Mouse (Mus musculus) erythroblast, embryonic 14.5 days (primary cell): ENCODE data around the gene Cenpp.

Experiments used
- GATA1 ChIP-seq: IDR thresholded peaks from 2 replicates; pipeline ENCODE4 v1.6.1; 2012; ENCODE audit warnings: low read length, inconsistent platforms, mixed read lengths
- TAL1 ChIP-seq: IDR thresholded peaks from 3 replicates; pipeline ENCODE4 v1.6.1; 2012; ENCODE audit warnings: low read length, inconsistent platforms, mixed read lengths

DNA sequence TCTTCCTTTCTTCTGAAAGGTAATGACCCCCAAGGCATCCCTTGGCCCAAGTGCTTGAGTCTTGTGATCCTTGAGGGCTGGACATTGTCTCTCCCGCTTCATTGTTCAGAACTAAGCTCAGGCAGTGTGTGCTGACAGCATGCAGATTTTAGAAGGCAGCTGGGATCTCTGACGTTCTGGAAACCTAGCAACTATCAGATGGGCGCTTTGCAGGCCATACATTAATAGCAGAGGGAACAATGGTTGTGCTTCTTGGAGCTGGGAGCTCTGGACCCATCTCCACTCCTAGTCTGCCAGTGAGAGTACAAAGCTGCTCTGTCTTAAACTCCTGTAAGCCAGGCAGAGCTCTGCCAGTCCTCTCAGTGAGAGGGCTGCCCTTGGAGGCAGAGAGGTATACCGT lies 216.4 kb downstream of the Cenpp start:
- TF ChIP-seq TAL1 (no peak), GATA1 (no peak)
